Mouse (Mus musculus) MN1 (cell line): ENCODE results near the gene Il17rd.

ENCODE experiments used
- DNase-seq: peaks from one replicate; pipeline ENCODE4 v3.0.0-alpha.2; 2016; ENCODE audit warnings: low spot score

The Il17rd gene

GRCm38 (mm10) chr14:27044967-27045361, 6.2 kb downstream of the Il17rd start:
- peak; percentile 41 for DNase-seq

- no peak for DNase-seq
These were observed 9.7 kb downstream of the Il17rd start for GRCm38 (mm10) chr14:27048231-27048956.

GRCm38 (mm10) chr14:27050043-27050442, 11.3 kb downstream of the Il17rd start:
- DNase-seq = no peak

- DNase-seq = no peak
These were observed 12.1 kb downstream of the Il17rd start for GRCm38 (mm10) chr14:27050560-27051510.

- DNase-seq = no peak
These were observed 12.8 kb downstream of the Il17rd start for GRCm38 (mm10) chr14:27051511-27051895.

- no peak for DNase-seq
These were observed 19.9 kb downstream of the Il17rd start for GRCm38 (mm10) chr14:27058535-27059223.

GRCm38 (mm10) chr14:27059224-27059558, 20.4 kb downstream of the Il17rd start:
- DNase-seq = no peak

GRCm38 (mm10) chr14:27063338-27063737, 24.6 kb downstream of the Il17rd start:
- DNase-seq = no peak

- peak; percentile 66 for DNase-seq
These were observed 27.6 kb downstream of the Il17rd start for GRCm38 (mm10) chr14:27066171-27066929.

GRCm38 (mm10) chr14:27067866-27068271, 29.1 kb downstream of the Il17rd start:
- DNase-seq = no peak

GRCm38 (mm10) chr14:27069434-27070097, 30.8 kb downstream of the Il17rd start:
- peak; percentile 70 for DNase-seq

GRCm38 (mm10) chr14:27070128-27070527, 31.4 kb downstream of the Il17rd start:
- peak; percentile 55 for DNase-seq

GRCm38 (mm10) chr14:27070758-27071157, 32.0 kb downstream of the Il17rd start:
- no peak for DNase-seq

GRCm38 (mm10) chr14:27071985-27072384, 33.2 kb downstream of the Il17rd start:
- no peak for DNase-seq

GRCm38 (mm10) chr14:27075084-27075483, 36.3 kb downstream of the Il17rd start:
- no peak for DNase-seq

- no peak for DNase-seq
These were observed 37.3 kb downstream of the Il17rd start for GRCm38 (mm10) chr14:27075909-27076521.

GRCm38 (mm10) chr14:27076522-27076920, 37.8 kb downstream of the Il17rd start:
- no peak for DNase-seq

- DNase-seq = no peak
These were observed 43.0 kb downstream of the Il17rd start for GRCm38 (mm10) chr14:27081536-27082275.

- DNase-seq = no peak
These were observed 46.7 kb downstream of the Il17rd start for GRCm38 (mm10) chr14:27085471-27085870.

- DNase-seq = no peak
These were observed 47.3 kb downstream of the Il17rd start for GRCm38 (mm10) chr14:27085999-27086398.
